Mouse (Mus musculus) bone marrow macrophage, adult 2 months (primary cell): ENCODE results near the gene Smarcb1.

ENCODE experiments used
- CTCF ChIP-seq: IDR thresholded peaks from 2 replicates; pipeline ENCODE4 v1.5.1; 2012; ENCODE audit warnings: low read depth, mild to moderate bottlenecking, low read length, moderate library complexity
- POLR2A ChIP-seq: IDR thresholded peaks from 2 replicates; pipeline ENCODE4 v1.6.1; 2012; ENCODE audit warnings: mild to moderate bottlenecking, low read depth, low read length, borderline replicate concordance

DNA sequence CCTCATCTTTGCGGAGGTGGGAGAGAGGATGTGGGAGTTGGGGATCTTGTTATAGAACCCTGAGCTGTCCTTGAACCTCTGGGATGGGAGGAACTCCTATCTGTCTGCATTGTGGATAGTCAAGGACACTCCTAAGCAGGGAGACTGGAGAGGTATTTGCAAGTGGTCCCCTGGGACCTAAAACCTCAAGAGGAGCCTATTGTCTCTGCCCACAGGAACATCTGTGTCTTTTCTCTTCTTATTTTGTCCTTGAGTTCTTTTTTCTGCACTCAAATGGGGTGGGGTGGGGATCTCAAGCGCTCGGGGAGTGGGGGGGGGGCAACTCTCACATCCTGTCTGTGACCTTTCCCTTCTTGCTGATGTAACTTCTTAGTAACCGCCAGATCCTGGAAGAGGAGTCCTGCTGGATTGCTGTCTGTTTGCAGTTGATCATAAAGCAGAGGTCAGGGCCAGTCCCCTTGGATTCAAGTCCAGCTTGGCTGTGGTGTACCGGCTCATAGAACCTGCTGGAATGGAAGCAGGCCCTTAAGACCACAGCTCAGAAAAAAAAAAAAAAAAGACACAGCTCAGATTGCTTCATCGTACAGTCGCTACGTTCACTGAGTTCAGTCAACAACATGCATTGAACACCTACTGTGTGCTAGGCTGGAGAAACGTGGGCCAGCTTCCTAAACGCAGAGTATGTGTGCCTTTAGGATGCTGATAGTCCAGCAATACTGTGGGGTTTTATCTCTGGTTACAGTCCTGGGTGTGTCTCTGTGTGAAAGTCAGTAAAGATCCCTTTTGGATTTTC is 16.6 kb upstream of the Smarcb1 start:
- no peak for TF ChIP-seq CTCF
- no peak for TF ChIP-seq POLR2A
